Mouse (Mus musculus) splenic B cell, adult 2 months (primary cell): ENCODE results near the gene Ing3.

ENCODE experiments used
- DNase-seq: peaks from one replicate; pipeline ENCODE4 v3.0.0-alpha.2; 2011; ENCODE audit warnings: low read depth, low spot score
- H3K27me3 ChIP-seq: 2 replicates; pipeline ENCODE4 v1.6.1; 2012; ENCODE audit warnings: mild to moderate bottlenecking, low read length, moderate library complexity, mixed read lengths; ENCODE audit not compliant: control insufficient read depth, poor library complexity, insufficient read depth, severe bottlenecking
- H3K36me3 ChIP-seq: 2 replicates; pipeline ENCODE4 v1.6.1; 2012; ENCODE audit warnings: mild to moderate bottlenecking, low read length, moderate library complexity, mixed read lengths; ENCODE audit not compliant: control insufficient read depth, poor library complexity, insufficient read depth, severe bottlenecking

Ing3 gene

DNA sequence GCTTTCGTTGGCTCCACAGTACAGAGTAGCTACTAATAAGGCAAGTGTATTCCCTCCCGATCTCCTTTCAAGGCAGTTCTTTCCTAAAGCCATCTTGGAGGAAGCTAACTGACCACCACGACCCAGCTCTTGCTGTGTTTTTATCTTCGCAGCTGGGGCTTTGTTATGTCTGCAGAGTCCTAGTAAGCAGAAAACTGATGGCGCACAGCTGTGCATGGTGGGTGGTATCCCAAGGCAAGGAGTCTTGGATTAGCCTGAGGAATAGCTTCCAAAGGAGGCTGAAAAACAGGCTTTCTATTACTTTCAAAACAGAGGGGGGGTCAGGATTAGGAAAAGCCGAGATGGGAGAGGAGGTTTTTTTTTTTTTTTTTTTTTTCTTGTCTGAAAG, 53.8 kb downstream of the Ing3 start:
- H3K27me3 ChIP-seq, result no peaks in the 10 kb centered on the region
- no peaks in the 10 kb centered on the region for H3K36me3 ChIP-seq
- no peak for DNase-seq

DNA sequence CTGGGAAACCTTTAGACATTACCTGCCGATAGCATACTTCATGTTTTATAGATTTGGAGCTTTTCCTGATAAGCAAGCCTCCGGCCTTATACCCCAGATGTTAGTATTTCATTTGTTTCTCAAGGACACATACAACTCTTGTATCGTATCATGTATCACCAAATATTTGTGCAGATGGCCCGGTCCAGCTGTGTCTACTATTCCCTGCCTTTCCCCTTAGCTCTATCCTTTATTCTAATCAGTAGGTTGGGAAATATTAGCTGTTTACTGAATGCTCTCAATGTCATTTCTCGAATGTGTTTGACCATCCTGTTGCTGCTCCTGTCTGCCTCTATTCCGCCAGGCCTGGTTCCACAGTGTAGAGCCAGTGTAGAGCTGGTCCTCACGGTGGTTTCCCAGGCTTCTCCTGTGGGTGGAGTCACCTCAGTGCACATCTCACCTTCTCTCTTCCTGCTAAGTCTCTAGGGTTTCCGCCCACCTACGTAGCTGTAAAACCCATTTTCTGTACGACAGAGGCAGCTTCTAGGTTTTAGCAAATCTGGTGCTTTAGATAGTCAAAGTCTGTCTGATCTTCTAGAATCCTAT, 54.7 kb downstream of the Ing3 start:
- no peak for DNase-seq
- H3K27me3 ChIP-seq, result no peaks in the 10 kb centered on the region

DNA sequence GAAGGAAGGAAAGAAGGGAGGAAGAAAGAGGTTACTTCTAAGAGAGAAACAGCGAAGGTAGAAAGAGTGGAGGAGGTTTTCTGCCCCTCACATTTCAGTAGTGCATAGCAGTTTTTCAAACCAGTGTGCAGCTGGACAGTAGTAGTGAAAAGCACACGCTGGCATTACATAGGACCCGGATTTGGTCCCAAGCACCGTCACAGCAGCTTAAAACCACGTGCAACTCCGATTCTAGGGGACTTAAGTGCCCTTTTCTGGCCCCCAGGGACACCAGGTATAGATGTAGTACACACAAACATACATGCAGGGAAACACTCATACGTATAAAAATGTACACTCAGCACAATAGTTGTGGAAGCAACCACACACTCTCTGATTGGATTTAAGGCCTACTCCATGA, 59.0 kb downstream of the Ing3 start:
- H3K36me3 ChIP-seq, result no peaks in the 10 kb centered on the region
- no peaks in the 10 kb centered on the region for H3K27me3 ChIP-seq
- no peak for DNase-seq

More for the DNA sequence above, 54.7 kb downstream of the Ing3 start:
- no peaks in the 10 kb centered on the region for H3K36me3 ChIP-seq

DNA sequence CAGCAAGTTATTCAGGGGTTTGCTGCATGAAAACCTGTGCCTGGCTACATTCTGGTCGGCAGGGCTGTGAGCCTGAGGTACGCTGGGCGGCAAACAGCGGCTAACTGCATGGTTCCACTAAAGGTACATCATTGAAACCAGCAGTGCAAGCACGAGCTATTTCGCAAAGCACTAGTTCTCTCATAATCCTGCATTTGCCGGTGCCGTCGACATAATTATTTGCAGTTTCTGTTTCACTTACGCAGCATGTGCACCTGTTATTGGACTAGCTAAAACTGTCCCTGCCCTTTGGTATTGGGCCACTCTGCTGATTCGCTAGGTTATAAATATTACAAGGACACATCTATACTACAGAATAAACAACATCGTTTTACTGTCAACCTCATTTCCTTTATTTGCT, 60.9 kb downstream of the Ing3 start:
- H3K36me3 ChIP-seq, result no peaks in the 10 kb centered on the region
- no peaks in the 10 kb centered on the region for H3K27me3 ChIP-seq
- DNase-seq, result no peak

DNA sequence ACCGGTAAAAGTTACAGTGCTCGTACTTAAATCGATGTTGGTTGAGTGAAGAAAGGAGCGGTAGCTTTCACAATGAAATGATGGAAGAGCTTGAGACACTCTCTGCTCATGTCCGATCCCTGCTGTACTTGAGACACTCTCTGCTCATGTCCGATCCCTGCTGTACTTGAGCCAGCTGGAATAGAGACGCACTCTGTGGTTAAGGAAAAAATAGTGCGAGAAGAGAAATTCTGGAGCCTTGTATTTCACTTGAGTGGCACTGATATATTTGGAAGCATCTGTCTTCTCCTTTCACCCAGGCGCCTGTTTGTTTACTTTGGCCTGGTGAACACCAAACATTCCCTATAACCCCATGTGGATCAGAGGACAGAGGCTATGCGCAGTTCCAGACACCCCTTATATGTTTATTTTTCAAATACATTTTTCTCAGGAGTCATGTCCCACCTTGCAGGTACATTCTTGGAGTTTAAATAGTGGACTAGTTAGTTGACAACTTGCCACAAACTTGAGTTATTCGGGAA, 61.5 kb downstream of the Ing3 start:
- Histone ChIP-seq H3K27me3 (no peaks in the 10 kb centered on the region), H3K36me3 (no peaks in the 10 kb centered on the region)
- no peak for DNase-seq

- Histone ChIP-seq H3K36me3 (no peaks in the 10 kb centered on the region), H3K27me3 (no peaks in the 10 kb centered on the region)
- no peak for DNase-seq
Measured at GRCm38 (mm10) chr6:22011546-22011945, 62.2 kb downstream of the Ing3 start.

- Histone ChIP-seq H3K36me3 (no peaks in the 10 kb centered on the region), H3K27me3 (no peaks in the 10 kb centered on the region)
- no peak for DNase-seq
Measured at GRCm38 (mm10) chr6:22012099-22012498, 62.7 kb downstream of the Ing3 start.

GRCm38 (mm10) chr6:22012501-22012900, 63.1 kb downstream of the Ing3 start:
- no peak for DNase-seq
- no peaks in the 10 kb centered on the region for H3K27me3 ChIP-seq
- H3K36me3 ChIP-seq, result no peaks in the 10 kb centered on the region

- DNase-seq, result no peak
- Histone ChIP-seq H3K27me3 (no peaks in the 10 kb centered on the region), H3K36me3 (no peaks in the 10 kb centered on the region)
Measured at GRCm38 (mm10) chr6:22013394-22013793, 64.0 kb downstream of the Ing3 start.

- Histone ChIP-seq H3K36me3 (no peaks in the 10 kb centered on the region), H3K27me3 (no peaks in the 10 kb centered on the region)
- no peak for DNase-seq
Measured at GRCm38 (mm10) chr6:22014291-22014911, 65.0 kb downstream of the Ing3 start.

DNA sequence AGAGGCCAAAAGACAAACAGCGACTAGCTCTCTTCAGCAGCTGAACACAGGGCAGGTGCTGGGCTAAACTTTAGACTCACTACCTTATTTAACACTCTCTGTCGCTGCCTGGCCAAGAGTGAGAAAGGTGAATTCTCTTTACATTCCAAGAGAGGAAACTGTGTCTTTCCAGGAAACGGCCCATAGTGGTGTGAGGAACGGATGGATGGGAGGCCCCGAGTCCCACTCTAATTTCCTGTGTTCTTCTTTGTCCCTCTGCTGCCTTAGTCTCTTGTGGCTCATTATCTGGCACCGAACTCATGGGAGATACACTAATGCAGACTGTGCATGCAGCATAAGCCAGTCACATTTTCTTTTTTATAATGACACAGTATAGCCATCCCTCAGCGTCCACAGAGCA, 68.3 kb downstream of the Ing3 start:
- DNase-seq, result no peak
- Histone ChIP-seq H3K27me3 (no peaks in the 10 kb centered on the region), H3K36me3 (no peaks in the 10 kb centered on the region)

- Histone ChIP-seq H3K27me3 (no peaks in the 10 kb centered on the region), H3K36me3 (no peaks in the 10 kb centered on the region)
- DNase-seq, result no peak
Measured at GRCm38 (mm10) chr6:22018768-22019445, 69.5 kb downstream of the Ing3 start.

DNA sequence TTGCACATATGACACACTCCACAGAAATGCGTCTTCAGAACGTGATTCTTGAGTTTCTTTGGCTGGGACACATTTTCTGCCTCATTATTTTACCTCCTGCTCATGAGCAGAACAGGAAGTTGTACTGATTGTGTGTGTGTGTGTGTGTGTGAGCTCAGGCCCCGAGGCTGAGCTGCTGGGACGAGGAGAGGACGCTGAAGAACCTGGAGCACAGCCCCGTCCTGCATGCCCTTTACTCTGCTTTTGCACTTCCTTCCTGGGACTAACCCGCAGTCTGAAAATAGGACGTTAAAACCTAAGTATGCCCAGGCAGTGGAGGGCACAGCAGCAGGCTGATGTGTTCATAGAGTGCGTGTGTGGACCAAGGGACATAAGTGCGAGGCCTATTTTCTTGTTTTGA, 70.3 kb downstream of the Ing3 start:
- DNase-seq, result no peak
- Histone ChIP-seq H3K36me3 (no peaks in the 10 kb centered on the region), H3K27me3 (no peaks in the 10 kb centered on the region)

DNA sequence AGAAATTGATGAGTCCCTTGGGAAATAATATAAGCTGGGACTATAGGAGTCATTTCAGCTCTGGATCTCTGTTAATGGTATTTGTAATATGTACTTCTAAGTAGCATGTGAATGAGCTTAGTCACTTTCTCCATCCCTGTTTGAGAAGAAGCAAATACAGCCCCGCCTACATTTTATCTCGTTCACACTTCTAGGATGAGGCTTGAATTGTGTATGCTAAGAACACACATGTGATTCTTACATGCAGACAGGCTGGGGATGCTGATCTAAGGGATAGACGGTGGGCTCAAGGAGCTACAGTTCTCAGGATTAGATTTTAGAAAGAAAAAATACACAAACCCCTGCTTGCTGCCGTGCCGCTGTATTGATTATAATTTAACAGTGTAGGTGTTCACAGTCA, 71.3 kb downstream of the Ing3 start:
- no peak for DNase-seq
- Histone ChIP-seq H3K27me3 (no peaks in the 10 kb centered on the region), H3K36me3 (no peaks in the 10 kb centered on the region)

GRCm38 (mm10) chr6:22021315-22021714, 71.9 kb downstream of the Ing3 start:
- no peaks in the 10 kb centered on the region for H3K36me3 ChIP-seq
- no peaks in the 10 kb centered on the region for H3K27me3 ChIP-seq
- DNase-seq, result no peak
